Mouse (Mus musculus) right cerebral cortex, adult 2 months (tissue): ENCODE results near the gene Ranbp3.
"Not testable (repeated sequence)": the region's sequence is repeated elsewhere in the genome, so short reads cannot be mapped to it uniquely, and the experiment has no call there.

Source experiments
- DNase-seq, 2 experiments: peaks; one replicate each; pipeline ENCODE4 v3.0.0; 2021 to 2022; ENCODE audit warnings: low spot score in 2 of 2

Ranbp3 gene

DNA sequence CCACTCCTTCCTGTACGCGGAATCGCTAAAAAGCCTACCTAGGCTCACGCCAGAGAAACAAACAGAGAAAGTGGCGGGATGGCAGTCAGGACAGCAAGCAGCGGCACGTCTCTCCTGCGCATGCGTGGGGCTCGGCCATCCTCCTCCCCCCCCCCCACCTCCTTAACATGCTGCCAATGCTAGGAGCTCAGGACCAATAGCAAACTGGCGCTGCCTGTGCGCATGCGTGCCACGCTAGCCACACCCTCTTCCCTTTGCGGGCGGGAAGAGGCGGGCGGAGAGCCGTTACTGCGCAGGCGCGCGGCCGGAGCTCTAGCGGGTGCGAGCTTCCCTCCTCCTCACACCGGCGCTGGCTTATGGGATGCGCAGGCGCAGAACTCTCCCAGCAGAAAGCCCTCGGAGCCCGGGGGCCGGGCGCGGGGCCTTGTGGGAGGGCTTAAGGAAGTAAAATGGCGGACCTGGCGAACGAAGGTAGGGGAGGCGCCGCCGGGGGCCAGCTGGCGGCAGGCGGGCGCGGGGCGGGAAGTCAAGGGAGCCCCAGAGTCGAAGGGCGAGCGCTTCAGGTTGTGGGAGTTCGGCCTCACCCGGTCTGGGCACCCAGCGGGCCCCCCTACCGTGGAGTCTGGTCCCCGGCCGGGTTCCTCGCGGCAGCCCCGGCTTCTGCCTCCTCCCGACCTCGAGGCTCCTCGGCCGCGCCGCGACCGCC lies at the start of gene Ranbp3:
Ranbp3 (plus strand) TSS at position 354 of the 706 bp plus-strand sequence.
- peak; percentile 99 for DNase-seq

DNA sequence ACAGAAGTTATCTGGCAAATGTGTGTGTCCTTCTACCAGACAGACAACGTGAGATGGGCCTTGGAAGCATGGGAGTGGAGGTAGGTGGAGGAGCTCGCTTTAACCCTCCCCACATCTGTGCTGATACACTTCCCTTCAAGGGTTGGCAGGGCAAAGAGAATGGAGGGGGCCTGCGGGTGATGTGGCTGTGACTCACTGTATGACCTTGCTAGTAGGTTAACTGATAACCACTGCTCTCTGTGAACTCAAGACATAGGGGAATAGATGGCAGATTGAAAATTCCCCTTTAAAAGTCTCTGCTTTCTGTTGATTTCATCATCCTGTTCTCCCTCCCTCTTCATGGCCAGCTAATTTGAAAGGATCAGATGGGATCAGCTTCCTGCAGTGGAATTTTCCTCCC lies 47.6 kb upstream of the Ranbp3 start:
- DNase-seq, result no peak

DNA sequence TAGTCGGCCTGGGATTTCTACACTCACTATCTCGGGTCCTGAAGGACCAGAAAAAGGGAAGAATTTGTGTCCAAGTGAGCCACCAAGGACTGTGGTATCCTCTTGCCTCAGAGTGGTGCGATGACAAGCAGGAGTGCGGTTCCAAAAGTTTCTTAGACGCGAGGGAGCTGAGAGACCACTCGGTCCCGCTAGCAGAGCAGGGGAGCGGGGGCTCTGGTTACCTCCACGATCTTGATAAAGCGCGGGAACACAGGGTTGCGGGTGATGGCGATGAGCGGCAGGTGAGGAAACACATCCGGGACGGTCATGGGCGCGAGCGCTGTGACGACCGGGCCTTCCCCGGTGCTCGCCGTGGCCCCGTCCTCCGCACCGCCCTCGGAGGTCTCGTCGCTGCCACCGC lies 46.8 kb upstream of the Ranbp3 start:
- DNase-seq, result no peak

DNA sequence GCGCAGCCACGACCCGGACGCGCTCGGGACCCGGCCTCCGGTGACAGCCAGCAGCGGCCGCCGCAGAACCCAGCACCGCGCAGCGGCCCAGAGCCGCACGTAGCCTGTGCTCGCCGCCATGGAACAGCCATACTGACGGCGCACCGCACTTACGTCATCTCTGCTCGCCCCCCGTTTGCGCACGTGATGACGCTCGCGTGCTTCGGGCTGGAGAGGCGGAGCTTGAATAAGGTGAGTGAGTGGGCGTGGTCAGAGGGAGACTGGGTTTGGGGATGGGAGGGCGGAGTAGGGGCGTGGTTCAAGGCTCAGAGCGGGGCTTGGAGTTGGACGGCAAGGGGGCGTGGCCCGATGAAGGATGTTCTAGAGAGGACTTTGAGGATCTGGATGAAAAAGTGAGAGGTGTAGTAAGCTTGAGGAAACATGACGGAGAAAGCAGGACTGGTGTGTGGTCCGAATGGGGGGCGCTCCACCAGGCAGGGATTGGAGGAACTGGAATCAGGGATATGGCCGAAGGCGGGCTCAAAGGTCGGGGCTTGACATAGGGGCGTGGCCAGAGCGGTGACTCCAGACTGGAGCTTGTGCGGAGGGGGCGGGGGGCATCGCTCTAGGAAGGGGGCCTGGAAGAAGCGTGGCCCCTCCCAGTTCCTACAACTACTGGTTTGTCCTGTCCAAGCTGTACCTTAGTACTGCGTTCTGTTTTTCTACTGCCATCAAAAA lies 46.2 kb upstream of the Ranbp3 start, which contains the start of gene Lonp1:
Lonp1 (minus strand) TSS at position 134 of the 717 bp plus-strand sequence.
- DNase-seq, result peak; percentile 97 to 98

DNA sequence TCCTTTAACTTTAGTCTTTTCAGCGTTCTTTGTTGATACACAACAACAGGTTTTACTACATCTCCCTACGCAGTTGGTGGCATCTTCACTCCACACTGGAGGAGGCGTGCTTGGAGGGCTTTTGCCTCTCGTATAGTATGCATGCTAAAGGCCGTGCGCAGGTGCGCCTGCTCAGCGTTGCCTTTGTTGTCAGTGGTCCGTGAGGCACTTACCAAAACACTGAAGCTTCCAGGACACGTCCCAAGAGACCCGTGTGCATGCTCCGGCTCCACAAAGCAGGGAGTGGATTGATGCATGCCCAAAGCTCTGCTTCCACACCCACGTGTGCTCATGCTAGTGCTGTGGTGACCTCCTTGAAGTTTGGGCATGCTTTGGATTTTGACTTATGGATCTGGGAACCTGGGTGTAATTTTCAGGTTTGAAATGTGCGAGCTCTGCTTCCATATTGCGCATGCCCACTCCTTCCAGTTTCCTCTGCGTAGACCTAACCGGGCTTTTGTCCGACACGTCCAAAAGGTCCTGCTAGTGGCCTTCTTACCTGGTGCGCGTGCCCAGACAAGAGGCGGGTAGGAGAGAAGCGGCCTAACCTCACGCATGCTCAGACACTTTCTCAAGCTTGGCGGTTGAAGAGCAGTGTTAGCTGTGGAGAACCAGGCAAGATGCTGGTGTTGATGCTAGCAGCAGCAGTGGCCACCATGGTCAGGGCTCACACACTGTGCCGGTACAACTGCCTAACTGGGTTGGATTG lies 45.4 kb upstream of the Ranbp3 start, which contains the start of gene Catsperd:
Catsperd (plus strand) TSS at position 614 of the 748 bp plus-strand sequence.
- DNase-seq, result no peak

DNA sequence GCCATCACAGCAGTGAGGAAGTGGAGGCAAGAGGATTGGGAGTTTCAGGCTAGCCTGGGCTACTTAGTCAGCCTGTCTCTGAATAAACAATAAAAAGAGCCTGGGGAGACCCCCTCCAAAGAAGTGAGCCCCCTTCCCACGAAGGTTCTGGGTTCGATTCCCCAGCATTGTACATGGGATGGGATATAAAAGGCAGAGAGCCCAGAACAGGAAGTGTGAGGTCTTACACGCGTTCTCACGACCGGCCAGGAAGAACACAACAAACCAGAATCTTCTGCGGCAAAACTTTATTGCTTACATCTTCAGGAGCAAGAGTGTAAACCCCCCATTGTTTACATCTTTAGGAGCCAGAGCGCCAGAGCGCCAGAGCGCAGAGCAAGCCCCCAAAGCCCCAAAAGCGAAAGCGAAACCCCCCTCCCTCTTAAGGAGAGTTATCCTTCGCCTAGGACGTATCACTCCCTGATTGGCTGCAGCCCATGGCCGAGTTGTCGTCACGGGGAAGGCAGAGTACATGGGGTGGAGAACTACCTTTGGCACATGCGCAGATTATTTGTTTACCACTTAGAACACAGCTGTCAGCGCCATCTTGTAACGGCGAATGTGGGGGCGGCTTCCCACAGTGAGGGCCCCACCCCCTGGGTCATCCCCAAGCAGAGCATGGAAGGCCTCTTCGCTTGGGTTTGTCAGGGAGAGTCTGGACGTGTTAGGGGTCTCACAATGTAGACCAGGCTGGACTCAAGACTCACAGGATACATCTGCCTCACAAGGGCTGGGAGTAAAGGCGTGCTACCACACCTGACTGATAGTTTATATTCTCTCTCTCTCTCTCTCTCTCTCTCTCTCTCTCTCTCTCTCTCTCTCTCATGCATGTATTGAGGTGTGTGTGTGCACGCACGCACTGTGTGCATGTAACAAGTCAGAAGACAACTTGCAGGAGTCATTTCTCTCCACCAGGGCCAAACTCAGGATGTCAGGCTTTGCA lies 43.0 kb upstream of the Ranbp3 start:
- DNase-seq, result not testable (repeated sequence)

DNA sequence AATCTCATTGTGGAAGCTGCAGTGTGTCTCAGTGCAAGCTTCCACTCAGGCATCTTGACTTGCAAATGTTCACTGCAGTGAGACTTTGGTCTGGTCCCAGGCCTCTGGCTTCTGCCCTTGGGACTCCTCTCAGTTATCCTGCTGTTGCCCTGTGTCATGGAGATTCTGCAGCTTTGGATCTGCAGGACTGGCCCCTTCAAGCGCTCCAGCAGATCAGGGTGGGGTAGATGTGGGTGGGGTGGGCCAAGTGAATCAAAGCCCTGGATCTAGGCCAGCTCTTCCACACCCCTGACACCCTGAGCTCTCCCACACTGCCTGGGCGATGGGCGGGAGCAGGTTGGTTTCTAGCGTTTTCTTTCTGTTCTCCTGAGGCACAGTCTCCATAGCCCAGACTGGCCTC lies 41.3 kb upstream of the Ranbp3 start:
- DNase-seq, result no peak

DNA sequence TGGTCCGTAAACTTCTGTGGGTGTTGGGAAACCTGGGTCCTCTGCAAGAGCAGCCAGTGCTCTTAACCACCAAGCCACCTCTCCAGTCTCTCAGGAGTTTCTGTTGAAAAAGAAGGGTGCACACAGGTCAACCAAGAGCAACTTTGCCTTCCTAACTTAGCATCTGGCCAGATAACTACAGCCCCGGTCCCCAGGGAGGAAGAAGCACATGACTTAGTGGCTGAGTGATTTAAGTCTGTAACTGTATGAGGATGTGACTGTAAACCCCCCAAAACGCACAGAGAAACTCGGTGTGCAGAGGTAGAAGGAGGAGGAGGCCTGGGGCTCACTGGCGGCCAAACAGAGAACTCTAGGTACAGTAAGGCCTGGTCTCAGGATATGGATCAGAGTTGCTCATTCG lies 39.1 kb upstream of the Ranbp3 start:
- DNase-seq, result no peak

DNA sequence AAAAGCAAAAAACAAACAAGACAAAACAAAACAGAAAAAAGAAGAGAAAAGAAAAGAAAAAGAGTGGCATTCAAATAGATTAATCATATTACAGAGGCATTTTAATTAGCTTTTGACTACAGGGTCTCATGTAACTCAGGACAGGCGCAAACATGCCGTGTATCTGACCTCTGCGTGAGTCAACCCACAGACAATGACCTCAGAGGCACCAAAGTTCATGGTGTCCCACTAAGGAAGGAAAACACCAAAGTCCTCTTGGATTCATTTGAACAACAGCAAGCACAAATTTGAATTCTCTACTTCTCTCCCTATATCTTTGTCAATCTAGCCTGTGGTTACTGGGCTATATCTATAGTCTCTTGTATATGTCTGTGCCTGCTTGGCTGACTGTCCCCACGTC lies 29.9 kb upstream of the Ranbp3 start:
- no peak for DNase-seq

DNA sequence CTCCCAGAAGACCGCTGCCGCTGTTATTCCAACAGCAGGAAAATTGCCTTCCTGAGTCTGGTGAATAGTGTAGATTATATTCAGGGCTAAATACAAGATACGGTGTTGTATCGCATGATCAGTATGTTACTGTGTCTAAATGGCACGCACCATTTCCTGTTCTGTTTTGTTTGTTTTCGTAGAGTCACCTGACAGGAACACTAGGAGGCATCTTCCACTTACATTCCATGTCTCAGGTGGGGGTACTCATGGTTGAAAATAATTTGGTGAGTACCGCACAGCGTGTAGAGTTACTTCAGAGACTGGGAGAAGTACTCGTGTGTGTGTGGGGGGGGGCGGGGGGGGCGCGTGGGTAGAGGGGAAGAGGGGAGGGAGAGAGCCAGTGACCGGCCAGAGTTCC lies 25.5 kb upstream of the Ranbp3 start:
- DNase-seq, result no peak

DNA sequence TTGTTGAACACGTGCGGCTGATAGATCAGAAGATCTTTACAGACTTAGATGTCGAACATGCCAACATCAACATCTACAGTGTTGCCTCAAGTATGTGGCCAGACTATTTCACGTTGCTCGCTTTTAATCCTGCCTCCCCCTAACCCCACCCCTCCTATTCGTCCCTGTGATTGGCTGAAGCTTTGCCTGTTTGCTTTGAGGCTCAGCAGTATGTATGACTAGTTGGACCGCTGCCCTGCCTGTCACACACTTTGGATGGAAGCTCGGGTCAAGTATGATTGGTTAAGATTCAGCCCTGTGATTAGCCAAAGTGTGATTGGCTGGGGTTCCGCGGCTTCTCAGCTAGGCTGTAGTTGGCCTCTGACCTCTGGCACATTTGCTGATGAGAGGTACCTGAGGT lies 21.3 kb upstream of the Ranbp3 start:
- no peak for DNase-seq

DNA sequence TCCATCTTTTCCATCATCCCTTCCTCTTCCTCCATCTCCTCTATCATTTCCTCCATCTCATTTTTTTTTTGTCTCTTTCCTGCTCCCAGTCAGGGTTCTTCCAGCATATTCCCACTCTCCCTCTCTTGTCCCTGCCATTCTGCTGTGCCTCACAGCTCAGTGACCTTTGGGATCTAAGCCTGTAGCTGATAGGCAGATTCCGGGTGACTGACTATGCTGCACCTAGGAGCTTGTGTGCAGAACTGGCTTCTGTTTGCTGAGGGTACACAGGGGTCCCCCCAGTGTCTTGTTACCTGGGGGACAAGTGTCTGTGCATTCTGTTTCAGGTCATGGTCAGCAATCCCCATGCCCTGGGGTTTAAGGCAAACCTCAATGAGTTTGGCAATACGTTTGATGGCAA lies 18.3 kb upstream of the Ranbp3 start:
- DNase-seq, result no peak

DNA sequence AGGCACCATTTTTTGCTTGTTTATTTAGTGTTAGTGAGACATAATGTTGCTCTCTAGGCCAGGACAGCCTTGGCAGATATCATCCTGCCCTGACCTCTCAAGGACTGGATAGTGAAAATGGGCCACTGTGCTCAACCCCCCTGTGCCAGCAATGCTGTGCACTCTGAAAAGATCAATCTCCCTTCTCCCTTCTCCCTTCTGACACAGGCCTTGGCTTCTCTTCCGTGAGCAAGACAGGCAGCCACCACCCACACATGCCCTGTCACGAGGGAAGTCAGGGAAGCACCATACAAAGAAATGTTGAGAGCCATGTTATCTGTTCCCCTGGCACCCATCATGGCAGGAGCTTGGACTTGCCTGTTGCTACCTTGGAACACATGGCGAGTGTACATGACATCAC lies 17.8 kb upstream of the Ranbp3 start:
- DNase-seq, result no peak

DNA sequence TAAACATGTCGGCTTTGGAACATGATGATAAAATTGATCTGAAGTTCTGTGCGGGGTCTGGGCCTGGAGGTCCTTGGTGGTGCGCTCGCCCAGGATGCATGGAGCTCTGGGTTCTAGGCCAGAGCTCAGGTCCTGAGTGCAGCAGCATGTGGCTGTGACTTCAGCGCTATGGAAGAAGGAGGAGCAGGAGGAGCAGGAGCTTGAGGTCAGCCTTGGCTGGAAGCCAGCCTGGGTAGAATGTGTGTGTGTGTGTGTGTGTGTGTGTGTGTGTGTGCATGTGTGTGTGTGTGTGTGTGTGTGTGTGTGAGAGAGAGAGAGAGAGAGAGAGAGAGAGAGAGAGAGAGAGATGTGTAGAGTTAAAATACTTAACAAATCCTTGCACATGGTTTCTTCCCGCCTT lies 16.9 kb upstream of the Ranbp3 start:
- no peak for DNase-seq

DNA sequence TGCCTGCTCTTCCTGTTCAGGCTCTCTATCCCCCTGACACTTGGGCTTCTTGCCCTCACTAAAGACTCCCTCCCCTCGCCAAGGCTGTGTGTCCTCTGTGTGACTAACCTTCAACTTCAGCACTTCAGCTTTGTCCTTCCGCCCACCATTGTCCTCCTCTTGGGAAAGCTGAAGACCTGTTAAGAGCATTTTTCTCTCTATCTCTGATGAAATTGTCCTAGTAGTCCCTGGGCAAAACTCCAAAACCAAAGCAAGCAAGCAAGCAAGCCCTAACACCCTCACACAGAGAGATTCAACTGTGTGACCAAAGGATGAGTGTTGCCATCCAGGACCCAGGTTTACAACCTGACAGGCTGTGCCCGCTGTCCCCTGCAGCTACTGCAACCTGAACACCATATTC lies 9.4 kb upstream of the Ranbp3 start:
- DNase-seq, result no peak

DNA sequence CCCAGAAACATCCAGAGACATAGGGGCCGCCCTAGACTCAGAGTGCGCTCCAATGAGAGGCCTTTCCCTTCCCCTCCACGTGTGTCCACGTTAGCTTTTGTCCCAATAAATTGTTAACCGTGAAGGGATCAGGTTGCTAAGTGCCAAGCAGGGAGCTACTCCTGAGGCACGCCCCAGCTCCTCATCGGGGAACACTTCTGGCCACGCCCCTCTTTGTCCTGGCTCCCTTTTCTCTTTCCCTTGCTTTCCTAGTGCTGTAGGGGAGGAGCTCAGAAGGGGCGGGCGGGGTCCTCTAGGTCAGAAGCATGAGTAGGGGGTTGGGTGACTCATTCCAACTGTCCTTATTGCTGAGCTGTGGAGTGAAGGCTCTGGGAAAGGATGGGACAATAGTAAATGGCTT lies 8.8 kb upstream of the Ranbp3 start:
- no peak for DNase-seq

DNA sequence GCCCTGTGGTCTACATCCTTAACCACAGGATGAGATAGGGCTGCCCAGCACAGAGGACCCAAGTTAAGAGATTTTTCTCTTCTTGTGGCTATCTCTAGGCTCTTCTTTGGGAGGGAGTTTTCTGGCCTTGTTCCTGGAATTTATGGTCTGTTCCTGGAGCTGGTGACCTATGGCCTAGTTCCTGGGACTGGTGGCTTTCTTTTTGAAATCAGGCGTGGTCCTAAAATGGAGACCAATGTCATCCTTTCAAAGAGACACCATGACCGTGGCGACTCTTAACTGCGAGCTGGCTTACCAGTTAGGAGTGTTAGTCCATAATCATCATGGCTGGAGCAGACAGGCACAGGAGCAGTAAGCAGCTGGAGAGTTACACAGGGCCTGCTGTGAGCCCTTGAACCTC lies 6.7 kb upstream of the Ranbp3 start:
- DNase-seq, result no peak

DNA sequence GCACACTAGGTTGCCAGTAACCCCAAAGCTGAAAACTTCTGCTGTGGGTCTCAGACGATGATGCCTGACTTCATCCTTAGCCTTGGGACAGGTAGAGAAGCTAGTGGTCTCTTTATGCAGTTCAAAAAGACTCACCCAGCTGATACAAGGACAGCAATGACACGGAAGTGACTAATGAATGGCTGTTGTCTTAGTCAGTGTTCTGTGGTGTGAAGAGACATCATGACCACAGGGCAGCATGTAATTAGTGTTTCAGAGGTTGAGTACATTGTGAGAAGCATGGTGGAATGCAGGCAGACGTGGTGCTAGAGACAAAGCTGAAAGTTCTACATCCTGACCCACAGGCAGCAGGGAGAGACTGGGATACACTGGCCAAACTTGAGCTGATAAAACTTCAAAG lies 5.5 kb upstream of the Ranbp3 start:
- no peak for DNase-seq

DNA sequence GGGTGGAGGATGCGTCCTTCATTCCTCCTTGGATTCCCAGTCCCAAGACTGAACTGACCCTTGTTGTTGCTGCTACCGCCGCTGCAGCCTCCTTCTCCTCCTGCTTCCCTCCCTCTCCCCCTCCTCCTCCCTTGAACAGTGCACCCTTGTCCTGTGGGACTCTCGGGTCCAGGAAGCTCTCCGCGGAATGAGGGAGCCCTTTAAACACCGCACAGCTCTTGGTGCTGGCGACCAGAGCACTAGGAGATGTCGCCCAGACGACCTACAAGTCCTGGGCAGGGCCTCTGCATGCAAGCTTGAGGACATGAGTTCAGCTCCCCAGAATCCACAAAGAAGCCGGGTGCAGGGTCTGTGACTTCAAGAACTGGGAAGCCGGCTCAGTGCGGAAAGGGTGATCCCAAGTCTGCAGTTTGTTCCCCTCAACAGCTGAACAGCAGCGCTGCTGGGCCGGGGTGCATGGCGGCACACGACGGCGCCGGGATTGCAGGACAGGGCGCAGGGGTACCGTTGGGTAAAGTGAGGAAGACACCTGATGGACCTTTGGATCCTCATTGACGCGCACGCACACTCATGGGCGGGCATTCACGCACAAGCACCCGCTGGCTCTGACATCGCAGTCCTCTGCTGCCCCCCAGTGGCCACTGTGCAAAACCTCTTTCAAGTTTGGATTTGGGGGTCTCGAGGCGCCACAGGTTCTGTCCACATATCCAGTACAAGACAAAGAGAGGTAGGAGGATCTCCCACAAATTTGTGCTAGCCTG lies 4.5 kb upstream of the Ranbp3 start:
- DNase-seq, result peak; percentile 81 to 90

DNA sequence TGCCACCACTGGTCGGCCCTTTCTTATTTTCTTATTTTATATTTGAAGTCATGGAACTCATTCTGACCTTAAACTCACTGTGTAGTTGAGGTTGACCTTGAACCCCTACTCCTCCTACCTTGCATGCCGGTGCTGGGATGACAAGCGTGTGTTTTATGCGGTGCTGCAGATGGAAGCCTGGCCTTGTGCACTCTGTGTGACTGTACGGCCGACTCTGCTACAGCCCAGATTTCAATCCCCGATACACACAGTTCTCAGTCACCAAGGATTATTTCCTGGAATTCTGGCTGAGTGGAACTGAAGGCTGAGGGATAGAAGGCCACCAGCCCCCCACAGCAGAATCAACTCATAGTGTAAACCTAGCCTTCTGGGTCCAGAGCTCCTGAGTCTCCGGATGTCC lies 3.3 kb upstream of the Ranbp3 start:
- no peak for DNase-seq
